Mouse (Mus musculus): ENCODE results near the gene Tbx10.

- no peak for TF ChIP-seq CTCF (IDR thresholded peaks at IDR 0.05; ENCODE audit: low read depth)
- TF ChIP-seq EP300 (optimal IDR thresholded peaks at IDR 0.05) = no peak
Measured at GRCm38 (mm10) chr19:3947813-3948212, 44.7 kb upstream of the Tbx10 start.

All from stomach, postnatal 0 days (tissue).